Mouse (Mus musculus) stomach, embryonic 16.5 days (tissue): ENCODE measurements around the gene Tmed2. TPM values are rescaled to one million over a fixed set of nuclear protein-coding genes. Genes with fewer than 3 reads are reported as not detected.

Experiments used
- ATAC-seq: fragments of 200-750 bp; cut with Nextera tagmentation; 2 replicates; pipeline ENCODE4 v1.8.0; 2017; ENCODE audit warnings: moderate number of reproducible peaks, moderate TSS enrichment; ENCODE audit not compliant: insufficient read depth, low FRiP score
- H3K27ac ChIP-seq: fragments of 300-500 bp; sonication (generic); 2 replicates; pipeline ENCODE4 v1.5.1; 2014; ENCODE audit warnings: low read length
- H3K27me3 ChIP-seq: fragments of 300-500 bp; sonication (generic); 2 replicates; pipeline ENCODE4 v1.6.1; 2014; ENCODE audit warnings: low read length, control low read depth, mixed read lengths; ENCODE audit not compliant: control insufficient read depth, insufficient read depth
- H3K36me3 ChIP-seq: fragments of 300-500 bp; sonication (generic); 2 replicates; pipeline ENCODE4 v1.6.1; 2014; ENCODE audit warnings: low read length; ENCODE audit not compliant: control insufficient read depth, insufficient read depth
- H3K4me1 ChIP-seq: fragments of 300-500 bp; sonication (generic); 2 replicates; pipeline ENCODE4 v1.6.1; 2014; ENCODE audit warnings: low read length, control low read depth, mixed read lengths; ENCODE audit not compliant: control insufficient read depth, insufficient read depth
- H3K4me2 ChIP-seq: fragments of 300-500 bp; sonication (generic); 2 replicates; pipeline ENCODE4 v1.6.1; 2014; ENCODE audit warnings: low read depth, low read length, mixed read lengths
- H3K4me3 ChIP-seq: fragments of 300-500 bp; sonication (generic); replicated peaks from 2 replicates; pipeline ENCODE4 v1.5.1; 2014; ENCODE audit warnings: mild to moderate bottlenecking, low read length
- H3K9ac ChIP-seq: fragments of 300-500 bp; sonication (generic); 2 replicates; pipeline ENCODE4 v1.6.1; 2014; ENCODE audit warnings: low read length
- H3K9me3 ChIP-seq: fragments of 300-500 bp; sonication (generic); replicated peaks from 2 replicates; pipeline ENCODE4 v1.6.1; 2016; ENCODE audit warnings: low read length, control low read depth; ENCODE audit not compliant: control insufficient read depth
- WGBS: fragments of 180-500 bp; shearing (Covaris S2); extraction: QIAGEN DNeasy Blood & Tissue Kit; methylation state at CpG from one replicate; pipeline ENCODE4 v1.1.7; 2014; 5-methylcytosine and 5-hydroxymethylcytosine counted together
- polyA plus RNA-seq: library from polyadenylated mRNA; unstranded; fragments of >200 nt; fragmentation: Nextera tagmentation; extraction: Ambion mirVana; gene quantifications from 2 replicates; pipeline ENCODE4 v1.2.1, GENCODE M21; 2015

Tmed2 gene
- polyA plus RNA-seq, 1 experiment from 2014 or later: 673 TPM

DNA sequence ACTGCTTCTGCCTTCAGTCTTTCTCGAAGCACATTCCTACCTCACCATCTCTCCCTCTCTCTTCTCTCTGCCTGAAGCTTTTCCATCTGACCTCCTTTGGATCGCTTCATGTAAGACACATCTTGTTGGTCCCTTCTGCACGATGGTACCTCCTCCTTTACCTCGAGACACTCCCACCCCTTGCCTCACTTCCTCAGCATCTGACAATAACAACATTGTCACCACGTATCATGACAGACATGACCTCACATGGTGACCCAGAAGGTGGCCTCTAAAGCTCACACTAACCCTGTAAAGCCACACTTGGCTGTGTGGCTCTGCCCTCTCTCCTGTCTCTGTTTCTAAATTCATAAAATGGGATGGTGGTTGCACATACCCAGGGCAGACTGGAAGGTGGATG is 24.7 kb upstream of the Tmed2 start:
- 0 out of 2 replicates have a peak, but pooled peaks cover 5% of the 10 kb centered on the region for H3K36me3 ChIP-seq
- WGBS: 75% methylated on average over 5 of the region's 5 CpGs
- no peak for ATAC-seq
- no peak overlapping the region for H3K27ac ChIP-seq
- H3K4me1 ChIP-seq: no peaks in the 10 kb centered on the region
- no peak overlapping the region for H3K4me2 ChIP-seq
- no peak overlapping the region for H3K4me3 ChIP-seq
- H3K9ac ChIP-seq: no peak overlapping the region
- no peaks in the 10 kb centered on the region for H3K27me3 ChIP-seq
- H3K9me3 ChIP-seq: no peaks in the 10 kb centered on the region

DNA sequence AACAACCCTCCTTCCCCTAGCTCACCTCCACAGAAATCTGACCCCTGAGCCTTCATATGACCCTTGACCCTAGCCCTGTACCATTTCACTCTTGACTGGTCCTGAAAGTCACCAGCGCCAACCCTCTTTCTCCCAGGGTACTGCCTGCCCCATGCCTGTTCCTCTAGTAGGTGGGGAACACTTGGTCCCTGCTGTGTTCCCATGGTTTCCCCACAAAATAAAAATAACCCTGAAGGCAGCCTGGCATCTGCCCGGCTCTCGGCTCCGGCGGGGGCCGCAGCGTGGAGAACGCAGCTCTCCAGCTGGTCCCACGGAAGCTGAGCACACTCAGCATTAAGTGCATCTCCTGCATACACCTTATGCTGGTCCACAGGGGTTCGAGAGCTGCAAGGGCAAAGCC is 21.8 kb upstream of the Tmed2 start:
- ATAC-seq: no peak
- Histone ChIP-seq H3K9me3 (no peaks in the 10 kb centered on the region), H3K4me2 (no peak overlapping the region), H3K27me3 (no peaks in the 10 kb centered on the region), H3K9ac (no peak overlapping the region), H3K4me3 (no peak overlapping the region), H3K27ac (no peak overlapping the region), H3K36me3 (peaks cover 5% of the 10 kb centered on the region; the same call in 1 of the 2 replicates), H3K4me1 (no peaks in the 10 kb centered on the region)
- 91% methylated on average over 10 of the region's 10 CpGs for WGBS

DNA sequence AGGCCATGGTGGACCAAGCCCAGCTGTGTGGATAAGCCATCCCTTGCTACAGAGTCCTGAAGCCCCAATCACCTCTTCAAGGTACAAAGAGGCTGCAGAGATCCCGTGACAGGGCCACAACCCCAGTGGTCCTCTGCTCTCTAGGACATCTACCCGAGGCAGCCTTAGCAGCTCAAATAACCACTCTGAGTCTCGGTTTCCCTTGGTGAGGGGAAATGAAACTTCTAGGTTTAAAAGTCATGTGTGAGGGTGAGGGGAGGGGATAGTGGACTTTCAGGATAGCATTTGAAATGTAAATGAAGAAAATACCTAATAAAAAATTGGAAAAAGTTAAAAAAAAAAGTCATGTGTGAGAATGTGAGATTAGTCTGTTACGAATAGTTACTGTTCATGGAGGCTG is 18.9 kb upstream of the Tmed2 start:
- WGBS: 84% methylated on average over 4 of the region's 4 CpGs
- no peak overlapping the region for H3K4me3 ChIP-seq
- no peaks in the 10 kb centered on the region for H3K9me3 ChIP-seq
- H3K36me3 ChIP-seq: no peaks in the 10 kb centered on the region; the same call in 1 of the 2 replicates
- no peak for ATAC-seq
- no peaks in the 10 kb centered on the region for H3K27me3 ChIP-seq
- H3K4me2 ChIP-seq: no peak overlapping the region
- no peak overlapping the region for H3K27ac ChIP-seq
- no peaks in the 10 kb centered on the region for H3K4me1 ChIP-seq
- H3K9ac ChIP-seq: no peak overlapping the region

DNA sequence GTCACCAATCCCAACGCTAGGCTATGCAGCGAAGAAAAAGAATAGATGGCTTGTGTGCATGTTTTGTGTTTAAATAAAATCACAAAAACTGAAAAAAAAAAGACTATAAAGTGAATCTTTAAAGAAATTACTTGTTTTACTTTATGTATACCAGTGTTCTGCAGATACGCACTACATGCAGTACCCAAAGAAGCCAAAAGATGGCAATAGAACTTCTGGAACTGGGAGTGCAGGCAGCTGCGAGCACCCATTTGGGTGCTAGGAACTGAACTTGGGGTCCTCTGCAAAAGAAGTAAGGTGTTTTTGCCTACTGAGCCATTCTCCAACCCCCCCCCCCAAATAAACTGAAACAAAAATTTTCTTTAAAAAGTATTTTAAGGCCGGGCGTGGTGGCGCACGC is 17.5 kb upstream of the Tmed2 start:
- H3K4me2 ChIP-seq: no peak overlapping the region
- H3K27me3 ChIP-seq: no peaks in the 10 kb centered on the region
- H3K27ac ChIP-seq: no peak overlapping the region
- H3K9ac ChIP-seq: no peak overlapping the region
- no peaks in the 10 kb centered on the region for H3K9me3 ChIP-seq
- H3K36me3 ChIP-seq: no peaks in the 10 kb centered on the region; the same call in 1 of the 2 replicates
- ATAC-seq: no peak
- H3K4me3 ChIP-seq: no peak overlapping the region
- H3K4me1 ChIP-seq: peaks cover under 1% of the 10 kb centered on the region; the same call in 1 of the 2 replicates
- 92% methylated on average over 8 of the region's 8 CpGs for WGBS

DNA sequence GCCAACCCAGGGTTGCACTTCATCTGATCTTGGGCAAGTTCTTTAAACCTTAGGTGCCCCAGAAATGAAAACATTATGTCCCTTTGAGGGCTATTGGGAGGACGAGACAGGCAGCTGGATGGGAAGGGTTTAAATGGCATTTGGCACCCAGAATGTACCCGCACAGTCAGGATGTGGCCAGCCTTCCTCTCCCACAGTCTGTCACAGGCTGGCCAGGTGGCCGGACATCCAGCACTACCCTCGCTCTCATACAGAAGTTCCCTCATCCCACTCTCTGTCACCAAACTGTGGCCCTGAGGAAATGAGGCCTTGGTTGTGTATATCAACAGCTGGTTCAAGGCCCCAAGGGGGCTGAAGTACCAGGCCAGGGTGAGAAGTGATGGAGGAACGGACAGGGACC is 15.6 kb upstream of the Tmed2 start:
- Histone ChIP-seq H3K9me3 (no peaks in the 10 kb centered on the region), H3K9ac (no peak overlapping the region), H3K4me2 (no peak overlapping the region), H3K36me3 (no peaks in the 10 kb centered on the region; the same call in 1 of the 2 replicates), H3K27me3 (no peaks in the 10 kb centered on the region), H3K27ac (no peak overlapping the region), H3K4me1 (peaks cover 20% of the 10 kb centered on the region), H3K4me3 (no peak overlapping the region)
- no peak for ATAC-seq
- 91% methylated on average over 5 of the region's 5 CpGs for WGBS

DNA sequence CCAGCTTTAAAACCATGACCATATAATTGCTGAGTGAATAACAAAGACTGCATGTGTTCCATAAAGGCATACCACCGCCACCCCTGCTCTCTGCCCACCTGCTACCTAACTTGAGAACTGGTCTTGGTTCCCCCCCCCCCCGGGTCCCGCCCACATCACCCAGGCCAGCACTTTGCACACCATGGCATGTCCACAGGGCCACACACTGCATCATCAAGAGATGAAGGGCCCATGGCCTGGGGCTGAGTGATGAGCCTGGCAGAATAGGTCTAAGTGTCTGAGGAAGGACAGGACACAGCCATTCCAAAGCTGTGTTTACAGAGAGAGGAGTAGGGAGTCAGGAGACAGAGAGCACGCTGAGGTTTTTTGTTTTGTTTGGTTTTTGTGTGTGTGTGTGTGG is 12.1 kb upstream of the Tmed2 start:
- no peaks in the 10 kb centered on the region for H3K9me3 ChIP-seq
- peak overlapping the region; percentile 27; the same call in 1 of the 2 replicates for H3K27ac ChIP-seq
- H3K4me1 ChIP-seq: peaks cover 34% of the 10 kb centered on the region
- peak overlapping the region; percentile 65 for H3K9ac ChIP-seq
- peak overlapping the region; percentile 89 for H3K4me2 ChIP-seq
- H3K36me3 ChIP-seq: no peaks in the 10 kb centered on the region
- peak overlapping the region; percentile 70 for H3K4me3 ChIP-seq
- ATAC-seq: no peak
- WGBS: 62% methylated on average over 4 of the region's 4 CpGs
- no peaks in the 10 kb centered on the region for H3K27me3 ChIP-seq

DNA sequence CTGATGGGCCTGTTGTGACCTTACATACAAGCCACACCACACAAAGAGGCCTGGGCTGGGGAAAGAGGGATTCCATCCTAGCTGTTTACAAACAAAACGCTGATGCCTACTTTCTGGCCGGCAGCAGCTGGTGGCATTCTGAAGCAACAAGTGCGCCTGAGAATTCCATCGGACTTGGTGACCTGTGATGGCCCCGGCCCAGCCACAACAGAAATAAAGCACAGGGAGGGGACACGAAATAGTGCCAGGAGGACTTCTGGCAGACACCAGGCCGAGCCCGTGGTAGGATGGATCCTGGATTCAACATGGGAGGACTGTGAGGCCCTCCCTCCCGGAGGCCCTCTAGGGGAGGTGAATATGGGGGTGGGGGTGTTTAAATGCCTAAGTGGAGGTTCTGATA is 11.7 kb upstream of the Tmed2 start:
- H3K9me3 ChIP-seq: no peaks in the 10 kb centered on the region
- peak overlapping the region; percentile 32 for H3K27ac ChIP-seq
- ATAC-seq: no peak
- H3K9ac ChIP-seq: peak overlapping the region; percentile 65
- H3K27me3 ChIP-seq: no peaks in the 10 kb centered on the region
- WGBS: 17% methylated on average over 9 of the region's 9 CpGs
- no peaks in the 10 kb centered on the region for H3K36me3 ChIP-seq
- peak overlapping the region; percentile 89 for H3K4me2 ChIP-seq
- H3K4me1 ChIP-seq: peaks cover 34% of the 10 kb centered on the region
- H3K4me3 ChIP-seq: peak overlapping the region; percentile 70

DNA sequence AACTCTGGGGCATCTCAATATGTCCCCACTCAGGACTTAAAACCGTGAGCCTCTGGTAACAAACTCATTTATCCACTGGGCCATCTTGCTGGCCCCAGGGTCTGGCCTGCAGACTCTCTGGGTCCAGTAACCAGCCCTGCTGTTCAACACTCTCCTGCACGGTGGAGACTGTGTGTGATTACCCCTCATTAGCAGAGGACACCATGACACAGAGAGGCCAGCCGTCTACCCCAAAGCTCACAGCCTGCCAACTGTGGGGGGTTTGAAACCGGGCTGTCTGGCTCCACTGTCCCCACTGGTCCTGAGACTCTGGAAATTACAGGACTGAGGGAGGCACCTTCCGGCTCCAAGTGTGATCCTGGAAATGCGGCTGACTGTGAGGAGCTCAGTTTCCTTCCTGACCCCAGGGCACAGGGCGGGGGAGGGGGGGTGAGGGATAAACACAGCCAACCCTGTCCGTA is 11.3 kb upstream of the Tmed2 start:
- H3K4me2 ChIP-seq: peak overlapping the region; percentile 89
- H3K27me3 ChIP-seq: no peaks in the 10 kb centered on the region
- H3K36me3 ChIP-seq: no peaks in the 10 kb centered on the region
- H3K27ac ChIP-seq: peak overlapping the region; percentile 32
- WGBS: 22% methylated on average over 8 of the region's 8 CpGs
- H3K4me1 ChIP-seq: peaks cover 34% of the 10 kb centered on the region
- H3K9me3 ChIP-seq: no peaks in the 10 kb centered on the region
- peak overlapping the region; percentile 65 for H3K9ac ChIP-seq
- ATAC-seq: no peak
- peak overlapping the region; percentile 70 for H3K4me3 ChIP-seq

DNA sequence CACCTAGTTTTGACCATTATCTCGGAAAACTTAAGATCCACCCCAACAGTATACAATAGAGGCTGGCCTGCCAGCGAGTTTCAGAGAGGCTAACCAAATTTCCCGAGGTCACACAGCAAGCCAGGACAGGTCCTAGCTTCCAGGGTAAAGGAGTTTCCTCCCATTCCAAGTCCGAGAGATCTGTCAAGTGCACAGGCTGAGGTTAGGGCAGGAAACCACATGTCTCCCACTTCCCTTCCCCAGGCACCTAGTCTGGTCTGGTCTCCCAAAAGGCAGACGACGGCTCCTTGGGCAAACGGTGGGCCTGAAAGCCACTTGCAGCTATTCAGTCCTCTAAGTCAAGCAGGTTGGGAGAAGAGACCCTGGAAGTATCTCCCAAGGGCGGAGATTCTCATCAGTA is 10.8 kb upstream of the Tmed2 start:
- peak overlapping the region; percentile 32; the same call in 1 of the 2 replicates for H3K27ac ChIP-seq
- peak overlapping the region; percentile 80 for H3K9ac ChIP-seq

More for the DNA sequence above, 10.8 kb upstream of the Tmed2 start:
- Histone ChIP-seq H3K4me1 (peaks cover 34% of the 10 kb centered on the region), H3K36me3 (no peaks in the 10 kb centered on the region), H3K4me2 (peak overlapping the region; percentile 89), H3K4me3 (peak overlapping the region; percentile 70), H3K27me3 (no peaks in the 10 kb centered on the region), H3K9me3 (no peaks in the 10 kb centered on the region)
- WGBS: 37% methylated on average over 8 of the region's 8 CpGs
- no peak for ATAC-seq
